Mouse (Mus musculus) limb, embryonic 14.5 days (tissue): ENCODE data around the gene Lnx2. TPM values are rescaled to one million over a fixed set of nuclear protein-coding genes. Genes with fewer than 3 reads are reported as not detected.

ENCODE experiments used
- ATAC-seq: fragments of 200-750 bp; cut with Nextera tagmentation; 2 replicates; pipeline ENCODE4 v1.8.0; 2017; ENCODE audit warnings: low read depth, moderate number of reproducible peaks, moderate TSS enrichment; ENCODE audit not compliant: low FRiP score
- DNase-seq: peaks from one replicate; pipeline ENCODE4 v3.0.0-alpha.2; 2015; ENCODE audit warnings: low spot score
- H3K27ac ChIP-seq: fragments of 300-500 bp; sonication (generic); replicated peaks from 2 replicates; pipeline ENCODE4 v1.5.1; 2014; ENCODE audit warnings: low read depth, mild to moderate bottlenecking, low read length, moderate library complexity, mixed read lengths
- H3K27me3 ChIP-seq: fragments of 300-500 bp; sonication (generic); 2 replicates; pipeline ENCODE4 v1.6.1; 2014; ENCODE audit warnings: low read length, mixed read lengths; ENCODE audit not compliant: control insufficient read depth, insufficient read depth
- H3K36me3 ChIP-seq: fragments of 300-500 bp; sonication (generic); 2 replicates; pipeline ENCODE4 v1.6.1; 2014; ENCODE audit warnings: mild to moderate bottlenecking, low read length, moderate library complexity, mixed read lengths; ENCODE audit not compliant: control insufficient read depth, insufficient read depth
- H3K4me1 ChIP-seq: fragments of 300-500 bp; sonication (generic); 2 replicates; pipeline ENCODE4 v1.6.1; 2014; ENCODE audit warnings: antibody characterized with exemption, low read length, mixed read lengths; ENCODE audit not compliant: control insufficient read depth, insufficient read depth
- H3K4me2 ChIP-seq: fragments of 300-500 bp; sonication (generic); replicated peaks from 2 replicates; pipeline ENCODE4 v1.6.1; 2014; ENCODE audit warnings: low read depth, mild to moderate bottlenecking, low read length, moderate library complexity; ENCODE audit not compliant: severe bottlenecking
- H3K4me3 ChIP-seq: fragments of 300-500 bp; sonication (generic); replicated peaks from 2 replicates; pipeline ENCODE4 v1.5.1; 2014; ENCODE audit warnings: low read length
- H3K9ac ChIP-seq: fragments of 300-500 bp; sonication (generic); 2 replicates; pipeline ENCODE4 v1.6.1; 2014; ENCODE audit warnings: mild to moderate bottlenecking, low read depth, low read length, moderate library complexity; ENCODE audit not compliant: severe bottlenecking
- H3K9me3 ChIP-seq: fragments of 300-500 bp; sonication (generic); 2 replicates; pipeline ENCODE4 v1.6.1; 2016; ENCODE audit warnings: low read length; ENCODE audit not compliant: control insufficient read depth
- POLR2A ChIP-seq: fragments of 200-500 bp; IDR thresholded peaks from 2 replicates; pipeline ENCODE4 v1.8.0; 2012; ENCODE audit warnings: inconsistent platforms, mild to moderate bottlenecking, moderate library complexity, borderline replicate concordance; ENCODE audit not compliant: insufficient read depth, insufficient read length; ENCODE audit errors: extremely low read depth
- WGBS: fragments of 180-500 bp; shearing (Covaris S2); extraction: QIAGEN DNeasy Blood & Tissue Kit; methylation state at CpG from one replicate; pipeline ENCODE4 v1.1.7; 2014; 5-methylcytosine and 5-hydroxymethylcytosine counted together
- polyA plus RNA-seq, 2 experiments: library from polyadenylated mRNA; depleted of rRNA in 1 of 2; stranded (reverse) in 1 of 2; unstranded in 1 of 2; fragments of >200 nt; fragmentation: Nextera tagmentation in 1 of 2; extraction: Ambion mirVana in 1 of 2; gene quantifications; 2 replicates each; pipeline versions ENCODE4 v1.2.1 to v1.2.3; 2012 to 2014

Gene Lnx2
- polyA plus RNA-seq, 2 experiments = 13.7 TPM

GRCm38 (mm10) chr5:147036028-147036427 lies 40.4 kb downstream of the Lnx2 start:
- ATAC-seq = no peak
- H3K27me3 ChIP-seq = no peaks in the 10 kb centered on the region
- WGBS = 84% methylated on average over 10 of the region's 10 CpGs
- DNase-seq = no peak
- H3K9ac ChIP-seq = no peak overlapping the region
- no peak overlapping the region for H3K27ac ChIP-seq
- peaks cover 4% of the 10 kb centered on the region; the same call in 1 of the 2 replicates for H3K4me1 ChIP-seq
- no peaks in the 10 kb centered on the region for H3K9me3 ChIP-seq
- H3K36me3 ChIP-seq = peaks cover 16% of the 10 kb centered on the region; the same call in 1 of the 2 replicates
- no peak overlapping the region for H3K4me3 ChIP-seq
- TF ChIP-seq POLR2A = no peak
- no peak overlapping the region for H3K4me2 ChIP-seq

- no peak for ATAC-seq
- Histone ChIP-seq H3K4me3 (no peak overlapping the region), H3K9ac (no peak overlapping the region), H3K27me3 (no peaks in the 10 kb centered on the region), H3K4me2 (no peak overlapping the region), H3K9me3 (no peaks in the 10 kb centered on the region), H3K4me1 (peaks cover 4% of the 10 kb centered on the region; the same call in 1 of the 2 replicates), H3K36me3 (peaks cover 10% of the 10 kb centered on the region; the same call in 1 of the 2 replicates), H3K27ac (no peak overlapping the region)
- DNase-seq = no peak
- no peak for TF ChIP-seq POLR2A
- WGBS = 84% methylated on average over 6 of the region's 6 CpGs
These were observed 41.1 kb downstream of the Lnx2 start for GRCm38 (mm10) chr5:147035301-147035700.

- peaks cover 4% of the 10 kb centered on the region; the same call in 1 of the 2 replicates for H3K4me1 ChIP-seq
- H3K27ac ChIP-seq = no peak overlapping the region
- WGBS = 59% methylated on average over 12 of the region's 12 CpGs
- TF ChIP-seq POLR2A = no peak
- H3K27me3 ChIP-seq = no peaks in the 10 kb centered on the region
- H3K4me3 ChIP-seq = no peak overlapping the region
- H3K9ac ChIP-seq = no peak overlapping the region
- peaks cover 9% of the 10 kb centered on the region for H3K36me3 ChIP-seq
- no peaks in the 10 kb centered on the region for H3K9me3 ChIP-seq
- no peak overlapping the region for H3K4me2 ChIP-seq
- DNase-seq = no peak
- ATAC-seq = no peak
These were observed 42.1 kb downstream of the Lnx2 start for GRCm38 (mm10) chr5:147034283-147034682.

- ATAC-seq (no peak), DNase-seq (no peak)
- H3K9ac ChIP-seq = no peak overlapping the region
- H3K4me1 ChIP-seq = peaks cover 2% of the 10 kb centered on the region; the same call in 1 of the 2 replicates
- H3K36me3 ChIP-seq = peaks cover 20% of the 10 kb centered on the region
- H3K9me3 ChIP-seq = no peaks in the 10 kb centered on the region
- 82% methylated on average over 13 of the region's 13 CpGs for WGBS
- H3K27ac ChIP-seq = no peak overlapping the region
- no peak overlapping the region for H3K4me2 ChIP-seq
- H3K27me3 ChIP-seq = no peaks in the 10 kb centered on the region
- TF ChIP-seq POLR2A = no peak
- no peak overlapping the region for H3K4me3 ChIP-seq
These were observed 43.2 kb downstream of the Lnx2 start for GRCm38 (mm10) chr5:147033155-147033554.

- H3K36me3 ChIP-seq = peaks cover 38% of the 10 kb centered on the region
- H3K4me3 ChIP-seq = no peak overlapping the region
- H3K4me2 ChIP-seq = no peak overlapping the region
- TF ChIP-seq POLR2A = no peak
- H3K9ac ChIP-seq = no peak overlapping the region
- no peaks in the 10 kb centered on the region for H3K9me3 ChIP-seq
- no peaks in the 10 kb centered on the region for H3K27me3 ChIP-seq
- no peaks in the 10 kb centered on the region for H3K4me1 ChIP-seq
- WGBS = 82% methylated on average over 14 of the region's 14 CpGs
- ATAC-seq (no peak), DNase-seq (no peak)
- no peak overlapping the region for H3K27ac ChIP-seq
These were observed 45.1 kb downstream of the Lnx2 start for GRCm38 (mm10) chr5:147031281-147031680.

GRCm38 (mm10) chr5:147024331-147025034 lies 51.9 kb downstream of the Lnx2 start:
- DNase-seq (no peak), ATAC-seq (no peak)
- no peak overlapping the region for H3K4me2 ChIP-seq
- H3K9ac ChIP-seq = no peak overlapping the region
- no peak for TF ChIP-seq POLR2A
- WGBS = 81% methylated on average over 24 of the region's 24 CpGs
- no peaks in the 10 kb centered on the region for H3K4me1 ChIP-seq
- no peak overlapping the region for H3K4me3 ChIP-seq
- H3K27me3 ChIP-seq = no peaks in the 10 kb centered on the region
- no peak overlapping the region for H3K27ac ChIP-seq
- peaks cover 62% of the 10 kb centered on the region for H3K36me3 ChIP-seq
- H3K9me3 ChIP-seq = no peaks in the 10 kb centered on the region
